Mouse (Mus musculus): ENCODE results near the gene Lrrc8d.

DNA sequence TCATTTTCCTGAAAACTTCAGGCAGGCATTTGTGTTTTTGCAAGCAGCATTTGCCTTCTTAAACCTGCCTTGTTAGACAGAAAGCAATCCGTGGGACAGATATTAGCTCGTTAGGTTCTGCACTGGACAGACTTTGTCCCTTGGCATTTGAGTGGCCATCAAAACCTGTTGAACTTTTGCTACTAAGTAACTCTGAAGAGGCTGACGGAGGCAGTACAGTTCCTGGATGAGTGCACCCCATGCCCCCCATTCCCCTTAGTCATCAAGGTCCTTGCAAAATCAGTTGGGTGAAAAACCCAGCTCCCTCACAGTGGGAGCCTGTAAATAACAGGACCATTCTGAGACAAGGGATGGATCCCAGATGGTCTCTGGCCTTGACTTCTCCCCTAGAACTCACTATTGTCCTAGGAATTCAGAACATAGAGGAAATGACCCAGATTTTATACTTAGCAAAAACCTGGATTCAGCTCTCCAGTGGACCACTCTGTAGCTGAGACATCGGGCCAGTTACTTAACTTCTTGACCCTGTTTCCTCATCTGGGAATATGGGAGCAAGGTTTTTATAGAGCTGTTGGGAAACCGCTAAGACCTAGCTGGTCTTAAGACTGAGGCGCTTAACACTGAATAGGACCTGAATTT is 30.5 kb downstream of the Lrrc8d start:
- TF ChIP-seq CTCF (IDR thresholded peaks at IDR 0.05) (no peak), EP300 (IDR thresholded peaks at IDR 0.05) (peak; percentile 49; the same call in 1 of the 2 replicates)
